Mouse (Mus musculus) neural tube, embryonic 15.5 days (tissue): ENCODE data around the gene Ipp. TPM values are rescaled to one million over a fixed set of nuclear protein-coding genes. Genes with fewer than 3 reads are reported as not detected.

Experiments used
- ATAC-seq: fragments of 200-750 bp; cut with Nextera tagmentation; 2 replicates; pipeline ENCODE4 v1.8.0; 2017; ENCODE audit warnings: mild to moderate bottlenecking, moderate TSS enrichment, moderate library complexity; ENCODE audit not compliant: low FRiP score
- H3K27ac ChIP-seq: fragments of 300-500 bp; sonication (generic); replicated peaks from 2 replicates; pipeline ENCODE4 v1.5.1; 2015; ENCODE audit warnings: mild to moderate bottlenecking, inconsistent platforms
- H3K27me3 ChIP-seq: fragments of 300-500 bp; sonication (generic); replicated peaks from 2 replicates; pipeline ENCODE4 v1.6.1; 2015; ENCODE audit warnings: inconsistent platforms
- H3K36me3 ChIP-seq: fragments of 300-500 bp; sonication (generic); 2 replicates; pipeline ENCODE4 v1.6.1; 2015; ENCODE audit warnings: inconsistent platforms
- H3K4me1 ChIP-seq: fragments of 300-500 bp; sonication (generic); 2 replicates; pipeline ENCODE4 v1.6.1; 2015; ENCODE audit warnings: inconsistent platforms
- H3K4me2 ChIP-seq: fragments of 300-500 bp; sonication (generic); 2 replicates; pipeline ENCODE4 v1.6.1; 2015; ENCODE audit warnings: inconsistent platforms, mild to moderate bottlenecking, moderate library complexity
- H3K4me3 ChIP-seq: fragments of 300-500 bp; sonication (generic); replicated peaks from 2 replicates; pipeline ENCODE4 v1.5.1; 2015; ENCODE audit warnings: mild to moderate bottlenecking, inconsistent platforms
- H3K9ac ChIP-seq: fragments of 300-500 bp; sonication (generic); replicated peaks from 2 replicates; pipeline ENCODE4 v1.6.1; 2015; ENCODE audit warnings: mild to moderate bottlenecking, inconsistent platforms
- H3K9me3 ChIP-seq: fragments of 300-500 bp; sonication (generic); replicated peaks from 2 replicates; pipeline ENCODE4 v1.6.1; 2016; ENCODE audit warnings: inconsistent platforms
- WGBS: fragments of 180-500 bp; shearing (Covaris S2); methylation state at CpG from one replicate; pipeline ENCODE4 v1.1.7; 2015; ENCODE audit warnings: mixed read lengths; 5-methylcytosine and 5-hydroxymethylcytosine counted together
- polyA plus RNA-seq: library from polyadenylated mRNA; unstranded; fragments of >200 nt; fragmentation: Nextera tagmentation; extraction: Ambion mirVana; gene quantifications from 2 replicates; pipeline ENCODE4 v1.2.1, GENCODE M21; 2015

Gene Ipp
- polyA plus RNA-seq, 1 experiment from 2014 or later, result 11.9 TPM

- no peak; the same call in 1 of the 2 replicates for ATAC-seq
These were observed 394 bp upstream of the Ipp start for GRCm38 (mm10) chr4:116506886-116507424.

DNA sequence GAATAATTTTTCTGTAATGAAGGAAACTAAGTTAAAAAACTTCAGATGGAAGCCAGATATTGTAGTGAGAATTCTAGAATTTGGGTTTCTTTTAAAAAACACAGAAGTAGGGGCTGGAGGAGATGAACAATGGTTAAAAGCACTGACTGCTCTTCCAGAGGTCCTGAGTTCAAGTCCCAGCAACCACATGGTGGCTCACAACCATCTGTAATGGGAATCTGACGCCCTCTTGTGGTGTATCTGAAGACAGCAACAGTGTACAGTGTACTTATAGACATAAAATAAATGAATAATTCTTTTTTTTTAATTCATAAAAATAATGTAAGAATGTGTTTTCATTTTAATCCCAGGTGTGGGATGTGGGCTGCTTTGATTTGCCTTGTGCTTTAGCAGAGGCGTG lies 23.8 kb downstream of the Ipp start:
- no peak overlapping the region for H3K9ac ChIP-seq
- H3K36me3 ChIP-seq, result peaks cover 12% of the 10 kb centered on the region
- no peaks in the 10 kb centered on the region for H3K9me3 ChIP-seq
- 68% methylated on average over 2 of the region's 2 CpGs for WGBS
- H3K27me3 ChIP-seq, result no peaks in the 10 kb centered on the region
- H3K4me2 ChIP-seq, result no peak overlapping the region
- no peaks in the 10 kb centered on the region for H3K4me1 ChIP-seq
- ATAC-seq, result no peak
- no peak overlapping the region for H3K27ac ChIP-seq
- H3K4me3 ChIP-seq, result no peak overlapping the region

More at GRCm38 (mm10) chr4:116506886-116507424, 394 bp upstream of the Ipp start:
- Histone ChIP-seq H3K27me3 (no peaks in the 10 kb centered on the region), H3K9me3 (no peaks in the 10 kb centered on the region), H3K4me1 (peaks cover 15% of the 10 kb centered on the region), H3K27ac (peak overlapping the region; percentile 89), H3K4me2 (peak overlapping the region; percentile 65), H3K9ac (peak overlapping the region; percentile 59), H3K36me3 (no peaks in the 10 kb centered on the region), H3K4me3 (peak overlapping the region; percentile 57)
- whole genome bisulfite sequencing, result 28% methylated on average over 11 of the region's 11 CpGs

- no peaks in the 10 kb centered on the region for H3K4me1 ChIP-seq
- H3K27ac ChIP-seq, result no peak overlapping the region
- H3K27me3 ChIP-seq, result no peaks in the 10 kb centered on the region
- no peak overlapping the region for H3K4me3 ChIP-seq
- no peaks in the 10 kb centered on the region for H3K9me3 ChIP-seq
- H3K4me2 ChIP-seq, result no peak overlapping the region
- ATAC-seq, result no peak
- H3K36me3 ChIP-seq, result 0 out of 2 replicates have a peak, but pooled peaks cover 3% of the 10 kb centered on the region
- no peak overlapping the region for H3K9ac ChIP-seq
These were observed 29.0 kb downstream of the Ipp start for GRCm38 (mm10) chr4:116536351-116536750.

GRCm38 (mm10) chr4:116537737-116538136 lies 30.4 kb downstream of the Ipp start:
- H3K36me3 ChIP-seq, result peaks cover 6% of the 10 kb centered on the region; the same call in 1 of the 2 replicates
- H3K9ac ChIP-seq, result no peak overlapping the region
- no peak for ATAC-seq
- no peaks in the 10 kb centered on the region for H3K27me3 ChIP-seq
- H3K4me3 ChIP-seq, result no peak overlapping the region
- no peak overlapping the region for H3K4me2 ChIP-seq
- WGBS, result 88% methylated on average over 3 of the region's 3 CpGs
- no peak overlapping the region for H3K27ac ChIP-seq
- no peaks in the 10 kb centered on the region for H3K9me3 ChIP-seq
- no peaks in the 10 kb centered on the region for H3K4me1 ChIP-seq

- Histone ChIP-seq H3K36me3 (peaks cover 13% of the 10 kb centered on the region), H3K9me3 (no peaks in the 10 kb centered on the region), H3K9ac (no peak overlapping the region), H3K27ac (no peak overlapping the region), H3K4me3 (no peak overlapping the region), H3K4me1 (peaks cover 7% of the 10 kb centered on the region; the same call in 1 of the 2 replicates), H3K27me3 (no peaks in the 10 kb centered on the region), H3K4me2 (no peak overlapping the region)
- WGBS, result 94% methylated on average over 1 of the region's 1 CpGs
- no peak for ATAC-seq
These were observed 43.1 kb downstream of the Ipp start for GRCm38 (mm10) chr4:116550432-116550831.

GRCm38 (mm10) chr4:116553035-116553434 lies 45.7 kb downstream of the Ipp start:
- WGBS, result 90% methylated on average over 3 of the region's 3 CpGs

GRCm38 (mm10) chr4:116555413-116556300 lies 48.3 kb downstream of the Ipp start, which contains the start of gene Tmem69:
Gene Tmem69, minus strand, starts transcription at chr4:116555936.
- 5% methylated on average over 23 of the region's 23 CpGs for WGBS

More at GRCm38 (mm10) chr4:116553035-116553434, 45.7 kb downstream of the Ipp start:
- Histone ChIP-seq H3K27me3 (no peaks in the 10 kb centered on the region), H3K4me2 (no peak overlapping the region), H3K36me3 (peaks cover 13% of the 10 kb centered on the region), H3K9me3 (no peaks in the 10 kb centered on the region), H3K4me3 (no peak overlapping the region), H3K27ac (no peak overlapping the region), H3K4me1 (peaks cover 13% of the 10 kb centered on the region), H3K9ac (no peak overlapping the region)
- no peak for ATAC-seq

GRCm38 (mm10) chr4:116556561-116557305 lies 49.4 kb downstream of the Ipp start:
- peak overlapping the region; percentile 81 for H3K4me2 ChIP-seq
- peak; percentile 98 for ATAC-seq
- WGBS, result 0% methylated on average over 28 of the region's 28 CpGs
- H3K4me1 ChIP-seq, result peaks cover 26% of the 10 kb centered on the region
- no peaks in the 10 kb centered on the region for H3K9me3 ChIP-seq
- H3K36me3 ChIP-seq, result peaks cover 13% of the 10 kb centered on the region
- peak overlapping the region; percentile 76 for H3K9ac ChIP-seq
- peak overlapping the region; percentile 95 for H3K27ac ChIP-seq
- H3K27me3 ChIP-seq, result no peaks in the 10 kb centered on the region
- peak overlapping the region; percentile 93 for H3K4me3 ChIP-seq

More at GRCm38 (mm10) chr4:116555413-116556300, 48.3 kb downstream of the Ipp start, which contains the start of gene Tmem69:
- H3K9me3 ChIP-seq, result no peaks in the 10 kb centered on the region
- peak within 1 kb of the TSS; percentile 93 for H3K4me3 ChIP-seq
- peak within 1 kb of the TSS; percentile 95 for H3K27ac ChIP-seq
- no peaks in the 10 kb centered on the region for H3K27me3 ChIP-seq
- ATAC-seq, result no peak
- peaks cover 13% of the 10 kb centered on the region for H3K36me3 ChIP-seq
- H3K9ac ChIP-seq, result peak within 1 kb of the TSS; percentile 76
- peak within 1 kb of the TSS; percentile 81 for H3K4me2 ChIP-seq
- peaks cover 24% of the 10 kb centered on the region for H3K4me1 ChIP-seq

GRCm38 (mm10) chr4:116557306-116558121 lies 50.2 kb downstream of the Ipp start, which contains the start of gene Gpbp1l1:
Gene Gpbp1l1, plus strand, starts transcription at chr4:116557658.
- Histone ChIP-seq H3K4me1 (peaks cover 26% of the 10 kb centered on the region), H3K9ac (peak within 1 kb of the TSS; percentile 76), H3K9me3 (no peaks in the 10 kb centered on the region), H3K27me3 (no peaks in the 10 kb centered on the region), H3K27ac (peak within 1 kb of the TSS; percentile 95), H3K4me3 (peak within 1 kb of the TSS; percentile 93), H3K36me3 (peaks cover 9% of the 10 kb centered on the region), H3K4me2 (peak within 1 kb of the TSS; percentile 81)
- WGBS, result under 1% methylated on average over 67 of the region's 78 CpGs
- ATAC-seq, result peak; percentile 97

- H3K27me3 ChIP-seq, result no peaks in the 10 kb centered on the region
- ATAC-seq, result no peak
- peak overlapping the region; percentile 95; the same call in 1 of the 2 replicates for H3K27ac ChIP-seq
- peak overlapping the region; percentile 81 for H3K4me2 ChIP-seq
- peaks cover 26% of the 10 kb centered on the region for H3K4me1 ChIP-seq
- peaks cover 4% of the 10 kb centered on the region for H3K36me3 ChIP-seq
- no peaks in the 10 kb centered on the region for H3K9me3 ChIP-seq
- H3K4me3 ChIP-seq, result peak overlapping the region; percentile 93
- WGBS, result 5% methylated on average over 15 of the region's 15 CpGs
- peak overlapping the region; percentile 76 for H3K9ac ChIP-seq
These were observed 51.0 kb downstream of the Ipp start for GRCm38 (mm10) chr4:116558151-116558882.
